Mouse (Mus musculus): ENCODE results near the gene Rbks.

GRCm38 (mm10) chr5:31606151-31606550 lies 91.3 kb downstream of the Rbks start:
- TF ChIP-seq CTCF (IDR thresholded peaks at IDR 0.05; ENCODE audit: low read depth, low read length) (no peak), TAL1 (conservative IDR thresholded peaks at IDR 0.05; ENCODE audit: low read depth, low read length) (no peak), GATA1 (IDR thresholded peaks at IDR 0.05; ENCODE audit: borderline replicate concordance, low read length) (no peak), POLR2AphosphoS5 (IDR thresholded peaks at IDR 0.05; ENCODE audit: insufficient replicate concordance, low read depth, low read length) (no peak)

All from G1E (cell line).